Mouse (Mus musculus) frontal cortex, postnatal 10 days (tissue): ENCODE results near the gene Hoxc11.

ENCODE experiments used
- DNase-seq, 2 experiments: peaks; one replicate each; pipeline ENCODE4 v3.0.0; 2022; ENCODE audit warnings: low spot score in 2 of 2, mixed read lengths in 1 of 2

The Hoxc11 gene

DNA sequence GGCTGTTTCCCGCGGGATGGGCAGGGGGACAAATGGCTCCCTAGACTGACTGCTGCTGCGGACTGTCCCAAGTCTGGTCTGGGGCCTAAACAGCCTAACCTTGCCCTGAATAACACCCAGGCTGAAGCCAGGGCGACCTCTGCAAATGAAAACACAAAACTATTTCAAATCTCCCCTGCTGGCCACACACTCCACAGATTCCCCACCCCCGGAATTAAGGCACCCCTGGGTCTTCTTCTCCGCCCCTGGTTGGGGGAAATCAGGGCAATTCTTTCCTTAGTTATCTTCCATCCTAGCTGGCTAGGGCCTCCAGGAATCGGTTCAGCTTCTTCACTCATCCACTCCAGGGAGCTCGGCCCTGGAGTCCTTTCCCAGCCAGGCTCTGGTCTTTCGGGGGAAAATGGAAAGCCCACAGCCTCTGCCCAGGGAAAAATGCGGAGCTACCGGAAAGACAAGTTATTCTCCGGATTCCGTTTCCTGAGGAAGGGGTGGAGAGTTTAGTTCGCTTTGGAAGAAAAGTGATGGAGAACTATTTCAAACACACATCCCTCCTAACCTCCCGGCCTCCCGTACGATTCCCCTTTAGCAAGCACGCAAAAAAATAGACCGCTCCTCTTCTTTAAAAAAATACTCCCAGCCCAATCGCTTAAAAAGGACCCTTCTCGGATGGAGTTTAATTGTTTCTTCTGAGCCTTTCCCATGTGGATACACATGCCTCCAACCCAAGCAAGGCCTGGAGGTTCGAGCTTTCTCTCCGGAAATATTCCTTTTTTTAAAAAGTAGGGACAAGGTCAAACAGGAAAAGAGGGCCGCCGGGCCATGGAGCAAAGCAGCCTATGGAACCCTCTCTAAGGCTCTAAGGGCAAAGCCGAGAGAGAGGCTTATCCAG, 11.0 kb downstream of the Hoxc11 start:
- DNase-seq = no peak

- DNase-seq = no peak
Observed at GRCm38 (mm10) chr15:102965892-102966775, 11.9 kb downstream of the Hoxc11 start.

- DNase-seq = no peak
Observed at GRCm38 (mm10) chr15:102966776-102967311, 12.6 kb downstream of the Hoxc11 start, which contains the start of gene Hoxc10. Hoxc10 (plus strand) TSS chr15:102966796.

DNA sequence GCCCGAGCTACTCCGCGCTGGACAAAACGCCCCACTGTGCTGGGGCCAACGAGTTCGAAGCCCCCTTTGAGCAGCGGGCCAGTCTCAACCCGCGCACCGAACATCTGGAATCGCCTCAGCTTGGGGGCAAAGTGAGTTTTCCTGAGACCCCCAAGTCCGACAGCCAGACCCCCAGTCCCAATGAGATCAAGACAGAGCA, 13.0 kb downstream of the Hoxc11 start, which contains the start of gene Hoxc5:
Gene Hoxc5 (plus strand): TSS at position 132 of the 199 bp plus-strand sequence.
- no peak for DNase-seq

- no peak for DNase-seq
Observed at GRCm38 (mm10) chr15:102967511-102968397, 13.5 kb downstream of the Hoxc11 start.

GRCm38 (mm10) chr15:102969296-102969695, 15.1 kb downstream of the Hoxc11 start:
- DNase-seq = no peak

GRCm38 (mm10) chr15:102970740-102971139, 16.5 kb downstream of the Hoxc11 start:
- no peak for DNase-seq

DNA sequence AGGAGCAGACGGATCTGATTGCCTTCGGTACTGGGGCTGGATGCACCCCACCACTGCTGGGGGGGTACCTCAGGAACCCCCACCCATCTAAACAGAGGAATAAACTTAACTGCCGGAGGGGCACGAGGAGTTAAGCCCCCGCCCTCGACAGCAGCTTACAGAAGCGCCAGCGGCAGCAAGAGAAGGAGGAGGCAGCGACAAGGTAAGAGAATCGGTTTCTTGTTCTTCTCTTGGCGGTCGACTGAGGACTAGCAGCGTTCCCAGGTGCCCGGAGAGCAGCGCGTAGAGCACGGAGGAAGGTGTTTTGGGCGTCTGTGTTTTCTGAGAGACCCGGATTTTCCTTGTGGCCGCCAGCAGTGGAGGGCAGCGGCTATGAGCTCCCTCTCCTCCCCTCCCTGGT, 18.0 kb downstream of the Hoxc11 start:
- DNase-seq = no peak

DNA sequence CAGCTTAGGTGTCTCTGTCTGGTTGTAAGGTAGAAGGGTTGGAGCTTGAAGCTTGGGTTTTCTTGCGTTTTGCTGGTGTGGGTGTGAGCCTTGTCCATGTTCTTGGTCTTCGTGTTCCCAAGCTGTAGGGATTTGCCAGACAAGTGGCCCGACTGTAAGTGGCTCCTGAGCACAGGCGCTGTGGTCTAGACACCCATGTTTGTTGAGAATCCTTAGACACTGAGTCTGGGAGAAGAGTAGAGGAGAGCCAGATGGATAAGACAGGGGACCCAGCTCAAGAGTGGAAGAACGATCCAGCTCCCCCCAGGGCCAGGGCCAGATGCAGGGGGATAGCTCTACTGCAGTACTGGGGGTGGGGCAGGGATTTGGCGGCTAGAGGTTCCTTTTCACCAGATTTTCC, 18.5 kb downstream of the Hoxc11 start:
- DNase-seq = no peak

DNA sequence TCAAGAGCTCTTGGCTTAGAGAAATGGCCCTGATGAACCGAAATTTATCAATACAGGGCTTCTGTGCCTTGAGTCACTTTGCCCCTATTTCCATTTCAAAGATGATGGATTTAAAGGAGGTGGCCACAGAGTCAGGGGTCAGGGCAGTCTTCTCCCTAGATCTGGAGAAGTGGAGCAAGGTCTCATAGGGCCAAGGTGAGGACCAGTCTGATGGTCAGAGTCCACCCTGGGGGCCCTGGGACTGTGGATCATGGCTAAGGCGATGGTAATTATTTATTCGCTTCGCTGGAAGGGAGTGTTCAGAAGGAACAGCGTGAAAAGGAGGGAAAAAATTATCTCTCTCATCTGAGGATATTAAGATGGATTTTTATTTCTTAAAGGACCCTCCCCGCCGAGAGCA, 20.8 kb downstream of the Hoxc11 start:
- no peak for DNase-seq

- DNase-seq = no peak
Observed at GRCm38 (mm10) chr15:102975688-102976111, 21.5 kb downstream of the Hoxc11 start.

DNA sequence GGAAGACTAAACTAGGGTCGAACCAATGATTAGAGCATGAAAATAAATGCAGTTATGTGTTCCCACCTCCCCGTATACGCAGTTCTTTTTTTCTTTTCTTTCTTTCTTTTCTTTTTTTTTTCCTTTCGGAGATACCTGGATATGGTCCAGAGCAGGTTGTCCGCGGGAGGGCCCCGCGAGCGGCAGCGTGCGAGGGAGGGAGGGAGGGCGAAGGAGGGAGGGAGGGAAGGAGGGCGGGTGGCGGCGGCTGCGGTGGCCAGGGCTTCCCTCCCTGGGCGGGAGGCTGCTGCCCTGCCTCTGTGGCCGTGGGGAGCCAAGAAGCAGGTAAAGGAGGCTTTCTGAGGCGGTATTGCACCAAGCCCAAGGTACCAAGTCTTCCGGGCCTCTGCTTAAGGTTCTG, 21.9 kb downstream of the Hoxc11 start, which contains the start of gene Hoxc9:
Gene Hoxc9 (plus strand): TSS at position 269 of the 400 bp plus-strand sequence.
- no peak for DNase-seq

GRCm38 (mm10) chr15:102976631-102977422, 22.6 kb downstream of the Hoxc11 start:
- no peak for DNase-seq

- DNase-seq = no peak
Observed at GRCm38 (mm10) chr15:102977423-102977974, 23.3 kb downstream of the Hoxc11 start.

DNA sequence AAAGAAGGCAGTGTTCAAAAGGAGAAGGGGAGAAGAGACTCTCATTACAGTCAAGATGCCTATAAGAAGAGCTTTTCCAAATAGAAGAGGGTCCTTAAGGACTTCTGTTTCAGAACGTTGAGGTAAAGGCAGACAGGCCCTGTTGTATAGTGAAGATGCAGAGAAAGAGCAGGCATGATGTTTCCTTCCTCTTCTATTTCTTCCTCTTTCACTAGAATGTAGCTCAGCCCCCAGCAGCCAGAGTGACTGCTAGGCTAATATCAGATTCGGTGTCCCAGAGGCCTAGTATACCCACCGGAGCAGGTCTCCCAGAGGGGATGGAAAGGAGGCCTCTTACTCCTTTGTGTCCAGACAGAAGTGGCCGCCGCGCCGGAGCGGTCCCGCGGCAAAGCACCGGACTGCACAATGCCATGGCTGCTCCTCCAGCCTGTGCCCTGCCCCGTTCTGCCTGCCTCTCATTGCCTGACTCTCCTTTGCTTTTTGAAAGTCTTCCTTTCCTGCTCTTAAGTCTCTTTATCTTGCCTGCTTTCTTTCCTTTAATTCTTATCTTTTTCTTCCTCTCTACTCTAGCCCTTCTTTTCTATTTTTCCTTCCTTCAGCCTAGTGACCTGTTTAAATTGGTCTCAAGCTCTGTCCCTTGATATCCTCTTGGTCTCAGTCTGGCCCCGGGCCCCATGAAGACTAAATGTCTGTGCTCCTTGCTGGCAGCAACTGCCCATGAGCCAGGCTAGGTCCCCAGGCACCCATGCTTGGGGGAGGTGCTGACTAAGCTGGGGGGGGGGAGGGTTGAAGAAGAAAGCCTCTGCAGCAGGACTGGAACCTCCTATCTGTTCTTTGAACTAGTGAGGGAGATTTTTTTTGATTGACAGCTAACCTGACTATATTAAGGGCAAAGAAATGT, 24.6 kb downstream of the Hoxc11 start:
- no peak for DNase-seq

DNA sequence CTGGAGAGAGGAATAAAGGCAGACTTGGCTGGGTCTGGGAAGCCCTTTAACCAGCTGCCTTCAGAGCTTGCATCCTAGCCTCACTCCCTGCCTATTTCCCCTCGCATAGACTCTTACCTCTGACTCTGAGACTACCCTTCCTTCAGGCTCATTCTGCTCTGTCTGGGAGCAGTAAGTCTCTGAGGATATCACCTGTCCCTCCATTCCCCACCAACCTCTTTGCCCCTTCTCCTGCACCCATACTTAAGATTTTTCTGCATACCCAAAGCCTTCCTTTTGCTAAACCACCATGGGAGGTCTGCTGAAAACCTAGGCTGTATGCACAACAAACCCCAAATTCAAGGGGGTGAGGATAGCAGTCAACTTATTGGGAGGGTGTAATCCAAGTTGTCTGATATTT, 25.7 kb downstream of the Hoxc11 start:
- no peak for DNase-seq

DNA sequence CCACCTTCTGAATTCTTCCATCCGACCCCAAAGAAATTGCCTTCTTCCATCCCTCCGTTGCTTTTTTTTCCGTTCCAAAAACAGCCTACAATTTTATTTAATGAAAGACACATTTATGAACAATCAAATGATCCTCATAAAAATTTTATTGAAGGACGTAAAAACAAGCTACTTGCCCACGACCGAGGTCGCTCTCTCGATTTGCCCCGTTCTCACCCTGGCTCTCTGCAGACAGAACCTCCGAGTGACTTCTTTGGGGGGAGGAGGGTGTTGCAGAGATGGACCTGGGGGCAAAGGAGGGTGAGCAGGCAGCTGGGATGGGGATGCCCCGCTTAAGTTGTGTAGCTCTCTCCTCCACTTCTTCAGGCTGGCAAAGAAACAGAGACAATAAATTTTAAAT, 26.1 kb downstream of the Hoxc11 start:
- no peak for DNase-seq

DNA sequence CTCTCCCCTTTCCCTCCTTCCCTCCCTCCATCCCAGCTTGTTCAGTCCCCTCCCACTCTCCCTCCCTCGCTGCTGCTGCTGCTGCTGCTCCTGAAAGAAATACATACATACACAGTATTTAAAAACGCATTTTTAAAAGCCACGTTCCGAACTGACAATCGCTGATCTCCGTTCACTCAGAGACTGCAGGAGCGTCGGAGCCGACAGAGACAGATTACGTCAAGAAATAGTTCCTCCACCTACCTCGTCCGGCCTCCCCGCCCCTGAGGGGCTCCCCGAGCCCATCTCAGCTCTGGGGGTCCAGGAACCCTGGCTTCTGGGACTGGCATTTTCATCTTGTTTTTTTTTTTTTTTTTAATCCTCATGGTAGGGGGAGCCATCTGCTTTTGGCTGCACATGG, 26.7 kb downstream of the Hoxc11 start:
- DNase-seq = no peak
